Mouse (Mus musculus): ENCODE data around the gene Ss18l2. TPM values are rescaled to one million over a fixed set of nuclear protein-coding genes. Genes with fewer than 3 reads are reported as not detected.

Ss18l2 gene
- polyA plus RNA-seq, 2 experiments, result 73.7 to 143 TPM

DNA sequence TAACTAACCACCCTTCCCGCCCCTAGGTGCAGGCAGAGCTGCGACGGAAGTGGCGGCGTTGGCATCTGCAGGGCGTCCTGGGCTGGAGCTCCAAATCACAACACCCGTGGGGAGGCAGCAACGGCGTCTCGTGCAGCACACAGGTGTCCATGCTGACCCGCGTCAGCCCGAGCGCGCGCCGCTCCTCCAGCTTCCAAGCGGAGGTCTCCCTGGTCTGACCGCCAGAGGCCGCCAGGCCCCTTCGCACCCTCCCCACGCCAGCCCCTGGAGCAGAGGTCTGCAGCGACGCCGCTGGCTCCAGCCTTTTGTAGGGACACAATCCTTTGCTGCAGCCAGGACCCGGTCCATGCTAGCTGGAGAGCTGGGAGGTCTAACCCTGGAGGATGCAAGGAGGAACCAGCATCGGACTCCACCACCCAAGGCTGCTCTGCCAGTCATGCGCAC, 40.8 kb upstream of the Ss18l2 start:
- Histone ChIP-seq H3K4me3 (replicated peaks; ENCODE audit: low read length) (peak overlapping the region; percentile 28), H3K9ac (ENCODE audit: low read depth, low read length, severe bottlenecking) (peak overlapping the region; percentile 43), H3K9me3 (ENCODE audit: control insufficient read depth, low read length) (no peaks in the 10 kb centered on the region), H3K4me2 (replicated peaks; ENCODE audit: low read depth, low read length, severe bottlenecking) (peak overlapping the region; percentile 57), H3K27ac (replicated peaks; ENCODE audit: low read depth, low read length) (no peak overlapping the region), H3K4me1 (ENCODE audit: control insufficient read depth, insufficient read depth, low read length) (no peaks in the 10 kb centered on the region), H3K36me3 (ENCODE audit: control insufficient read depth, insufficient read depth, low read length) (no peaks in the 10 kb centered on the region), H3K27me3 (ENCODE audit: control insufficient read depth, insufficient read depth, low read length) (no peaks in the 10 kb centered on the region; the same call in 1 of the 2 replicates)
- peak; percentile 63; the same call in 1 of the 2 replicates for ATAC-seq (ENCODE audit: low FRiP score, low read depth)
- TF ChIP-seq POLR2A (IDR thresholded peaks at IDR 0.05; ENCODE audit: borderline replicate concordance, extremely low read depth, insufficient read depth, insufficient read length), result no peak
- peak; percentile 47 for DNase-seq (ENCODE audit: low spot score)
- 2% methylated on average over 23 of the region's 28 CpGs for WGBS

DNA sequence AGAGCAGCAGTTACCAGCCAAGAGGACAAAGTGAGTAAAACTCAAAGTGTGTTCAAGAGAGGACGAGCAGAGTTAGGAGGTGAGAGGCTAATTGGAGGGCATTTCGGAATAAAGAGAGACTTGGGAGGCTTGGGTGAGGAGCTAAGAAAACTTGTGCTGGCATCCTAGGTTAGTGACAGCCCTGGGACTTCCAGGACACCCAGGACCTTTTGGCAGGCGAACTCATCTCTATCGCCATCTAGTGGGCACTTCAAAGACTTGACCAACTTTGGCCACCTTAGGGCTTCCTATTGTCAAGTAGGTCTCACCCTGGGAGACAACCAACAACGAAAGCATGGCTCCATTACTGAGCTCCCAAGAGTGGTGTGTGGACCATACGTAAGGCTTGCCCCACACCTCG, 38.8 kb upstream of the Ss18l2 start:
- Histone ChIP-seq H3K27me3 (ENCODE audit: control insufficient read depth, insufficient read depth, low read length) (no peaks in the 10 kb centered on the region; the same call in 1 of the 2 replicates), H3K4me3 (replicated peaks; ENCODE audit: low read length) (no peak overlapping the region), H3K36me3 (ENCODE audit: control insufficient read depth, insufficient read depth, low read length) (no peaks in the 10 kb centered on the region), H3K4me2 (replicated peaks; ENCODE audit: low read depth, low read length, severe bottlenecking) (no peak overlapping the region), H3K9me3 (ENCODE audit: control insufficient read depth, low read length) (no peaks in the 10 kb centered on the region), H3K9ac (ENCODE audit: low read depth, low read length, severe bottlenecking) (no peak overlapping the region), H3K27ac (replicated peaks; ENCODE audit: low read depth, low read length) (no peak overlapping the region), H3K4me1 (ENCODE audit: control insufficient read depth, insufficient read depth, low read length) (no peaks in the 10 kb centered on the region)
- 26% methylated on average over 7 of the region's 7 CpGs for WGBS
- ATAC-seq (ENCODE audit: low FRiP score, low read depth) (no peak), DNase-seq (ENCODE audit: low spot score) (peak; percentile 59)
- no peak for TF ChIP-seq POLR2A (IDR thresholded peaks at IDR 0.05; ENCODE audit: borderline replicate concordance, extremely low read depth, insufficient read depth, insufficient read length)

DNA sequence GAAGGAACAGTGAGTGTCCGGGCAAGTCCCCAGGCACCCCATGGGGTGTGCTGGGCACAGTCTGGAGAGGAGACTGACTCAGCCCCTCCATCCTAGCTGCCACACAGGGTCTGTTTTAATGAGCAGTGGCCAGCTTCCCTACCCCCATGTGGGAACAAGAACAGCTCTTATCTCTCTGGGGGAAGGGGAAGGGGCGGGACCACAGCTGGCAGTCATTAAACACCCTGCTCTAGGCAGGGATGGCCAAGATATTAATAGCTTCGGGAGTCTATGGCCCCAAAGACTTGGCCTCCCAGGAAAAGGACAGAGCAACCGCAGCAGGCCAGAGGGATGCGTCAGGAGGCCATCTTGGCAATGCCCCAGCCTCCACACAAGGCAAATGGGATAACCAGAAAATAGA, 37.8 kb upstream of the Ss18l2 start:
- no peak overlapping the region for H3K4me3 ChIP-seq (replicated peaks; ENCODE audit: low read length)
- H3K4me2 ChIP-seq (replicated peaks; ENCODE audit: low read depth, low read length, severe bottlenecking), result no peak overlapping the region
- no peaks in the 10 kb centered on the region for H3K9me3 ChIP-seq (ENCODE audit: control insufficient read depth, low read length)
- H3K9ac ChIP-seq (ENCODE audit: low read depth, low read length, severe bottlenecking), result no peak overlapping the region
- H3K27me3 ChIP-seq (ENCODE audit: control insufficient read depth, insufficient read depth, low read length), result no peaks in the 10 kb centered on the region; the same call in 1 of the 2 replicates
- 48% methylated on average over 5 of the region's 5 CpGs for WGBS
- H3K4me1 ChIP-seq (ENCODE audit: control insufficient read depth, insufficient read depth, low read length), result no peaks in the 10 kb centered on the region
- ATAC-seq (ENCODE audit: low FRiP score, low read depth), result no peak
- no peaks in the 10 kb centered on the region for H3K36me3 ChIP-seq (ENCODE audit: control insufficient read depth, insufficient read depth, low read length)
- no peak overlapping the region for H3K27ac ChIP-seq (replicated peaks; ENCODE audit: low read depth, low read length)
- DNase-seq (ENCODE audit: low spot score), result no peak
- TF ChIP-seq POLR2A (IDR thresholded peaks at IDR 0.05; ENCODE audit: borderline replicate concordance, extremely low read depth, insufficient read depth, insufficient read length), result no peak

- 66% methylated on average over 5 of the region's 5 CpGs for WGBS
Measured at GRCm38 (mm10) chr9:121673716-121674115, 36.4 kb upstream of the Ss18l2 start.

GRCm38 (mm10) chr9:121675011-121675410, 35.1 kb upstream of the Ss18l2 start:
- Histone ChIP-seq H3K4me2 (replicated peaks; ENCODE audit: low read depth, low read length, severe bottlenecking) (no peak overlapping the region), H3K36me3 (ENCODE audit: control insufficient read depth, insufficient read depth, low read length) (no peaks in the 10 kb centered on the region), H3K27me3 (ENCODE audit: control insufficient read depth, insufficient read depth, low read length) (no peaks in the 10 kb centered on the region), H3K27ac (replicated peaks; ENCODE audit: low read depth, low read length) (no peak overlapping the region), H3K4me3 (replicated peaks; ENCODE audit: low read length) (no peak overlapping the region), H3K9ac (ENCODE audit: low read depth, low read length, severe bottlenecking) (no peak overlapping the region), H3K4me1 (ENCODE audit: control insufficient read depth, insufficient read depth, low read length) (no peaks in the 10 kb centered on the region), H3K9me3 (ENCODE audit: control insufficient read depth, low read length) (no peaks in the 10 kb centered on the region)
- 88% methylated on average over 9 of the region's 9 CpGs for WGBS
- DNase-seq (ENCODE audit: low spot score), result no peak
- TF ChIP-seq POLR2A (IDR thresholded peaks at IDR 0.05; ENCODE audit: borderline replicate concordance, extremely low read depth, insufficient read depth, insufficient read length), result no peak
- ATAC-seq (ENCODE audit: low FRiP score, low read depth), result no peak

More at GRCm38 (mm10) chr9:121673716-121674115, 36.4 kb upstream of the Ss18l2 start:
- DNase-seq (ENCODE audit: low spot score) (no peak), ATAC-seq (ENCODE audit: low FRiP score, low read depth) (no peak)
- Histone ChIP-seq H3K9ac (ENCODE audit: low read depth, low read length, severe bottlenecking) (no peak overlapping the region), H3K4me3 (replicated peaks; ENCODE audit: low read length) (no peak overlapping the region), H3K9me3 (ENCODE audit: control insufficient read depth, low read length) (no peaks in the 10 kb centered on the region), H3K4me2 (replicated peaks; ENCODE audit: low read depth, low read length, severe bottlenecking) (no peak overlapping the region), H3K27ac (replicated peaks; ENCODE audit: low read depth, low read length) (no peak overlapping the region), H3K36me3 (ENCODE audit: control insufficient read depth, insufficient read depth, low read length) (no peaks in the 10 kb centered on the region), H3K4me1 (ENCODE audit: control insufficient read depth, insufficient read depth, low read length) (no peaks in the 10 kb centered on the region), H3K27me3 (ENCODE audit: control insufficient read depth, insufficient read depth, low read length) (no peaks in the 10 kb centered on the region; the same call in 1 of the 2 replicates)
- no peak for TF ChIP-seq POLR2A (IDR thresholded peaks at IDR 0.05; ENCODE audit: borderline replicate concordance, extremely low read depth, insufficient read depth, insufficient read length)

- Histone ChIP-seq H3K4me2 (replicated peaks; ENCODE audit: low read depth, low read length, severe bottlenecking) (no peak overlapping the region), H3K4me1 (ENCODE audit: control insufficient read depth, insufficient read depth, low read length) (no peaks in the 10 kb centered on the region), H3K9ac (ENCODE audit: low read depth, low read length, severe bottlenecking) (no peak overlapping the region), H3K27ac (replicated peaks; ENCODE audit: low read depth, low read length) (no peak overlapping the region), H3K4me3 (replicated peaks; ENCODE audit: low read length) (no peak overlapping the region), H3K36me3 (ENCODE audit: control insufficient read depth, insufficient read depth, low read length) (no peaks in the 10 kb centered on the region), H3K9me3 (ENCODE audit: control insufficient read depth, low read length) (no peaks in the 10 kb centered on the region), H3K27me3 (ENCODE audit: control insufficient read depth, insufficient read depth, low read length) (no peaks in the 10 kb centered on the region)
- no peak for DNase-seq (ENCODE audit: low spot score)
- ATAC-seq (ENCODE audit: low FRiP score, low read depth), result no peak
- WGBS, result 82% methylated on average over 2 of the region's 2 CpGs
- no peak for TF ChIP-seq POLR2A (IDR thresholded peaks at IDR 0.05; ENCODE audit: borderline replicate concordance, extremely low read depth, insufficient read depth, insufficient read length)
Measured at GRCm38 (mm10) chr9:121675556-121675955, 34.6 kb upstream of the Ss18l2 start.
